Mouse (Mus musculus) kidney, embryonic 16.5 days (tissue): ENCODE data around the gene Tnfrsf1a. TPM values are rescaled to one million over a fixed set of nuclear protein-coding genes. Genes with fewer than 3 reads are reported as not detected.
A peak's percentile ranks its signal among the peaks of the same experiment; 100 is the strongest.
"Not testable (repeated sequence)": the region's sequence is repeated elsewhere in the genome, so short reads cannot be mapped to it uniquely, and the experiment has no call there.

ENCODE experiments used
- ATAC-seq: fragments of 200-750 bp; cut with Nextera tagmentation; 2 replicates; pipeline ENCODE4 v1.8.0; 2017; ENCODE audit warnings: moderate TSS enrichment; ENCODE audit not compliant: low FRiP score, low TSS enrichment
- H3K27ac ChIP-seq: fragments of 300-500 bp; sonication (generic); 2 replicates; pipeline ENCODE4 v1.5.1; 2014; ENCODE audit warnings: low read length
- H3K27me3 ChIP-seq: fragments of 300-500 bp; sonication (generic); 2 replicates; pipeline ENCODE4 v1.6.1; 2014; ENCODE audit warnings: low read length, control low read depth, mixed read lengths; ENCODE audit not compliant: insufficient read depth
- H3K36me3 ChIP-seq: fragments of 300-500 bp; sonication (generic); 2 replicates; pipeline ENCODE4 v1.6.1; 2014; ENCODE audit warnings: low read length, control low read depth, mixed read lengths; ENCODE audit not compliant: insufficient read depth
- H3K4me1 ChIP-seq: fragments of 300-500 bp; sonication (generic); 2 replicates; pipeline ENCODE4 v1.6.1; 2014; ENCODE audit warnings: low read length, control low read depth, mixed read lengths; ENCODE audit not compliant: insufficient read depth
- H3K4me2 ChIP-seq: fragments of 300-500 bp; sonication (generic); replicated peaks from 2 replicates; pipeline ENCODE4 v1.6.1; 2014; ENCODE audit warnings: low read depth, low read length
- H3K4me3 ChIP-seq: fragments of 300-500 bp; sonication (generic); 2 replicates; pipeline ENCODE4 v1.5.1; 2014; ENCODE audit warnings: mild to moderate bottlenecking, low read length
- H3K9ac ChIP-seq: fragments of 300-500 bp; sonication (generic); replicated peaks from 2 replicates; pipeline ENCODE4 v1.6.1; 2014; ENCODE audit warnings: low read length
- H3K9me3 ChIP-seq: fragments of 300-500 bp; sonication (generic); 2 replicates; pipeline ENCODE4 v1.6.1; 2016; ENCODE audit warnings: low read length, control low read depth
- WGBS: fragments of 180-500 bp; shearing (Covaris S2); extraction: QIAGEN DNeasy Blood & Tissue Kit; methylation state at CpG from one replicate; pipeline ENCODE4 v1.1.7; 2014; 5-methylcytosine and 5-hydroxymethylcytosine counted together
- polyA plus RNA-seq: library from polyadenylated mRNA; unstranded; fragments of >200 nt; fragmentation: Nextera tagmentation; extraction: Ambion mirVana; gene quantifications from 2 replicates; pipeline ENCODE4 v1.2.1, GENCODE M21; 2015

The Tnfrsf1a gene
- polyA plus RNA-seq = 91.0 and 93.2 TPM in 2 replicates

GRCm38 (mm10) chr6:125348721-125349574 lies at the start of gene Tnfrsf1a:
Tnfrsf1a (plus strand) TSS chr6:125349362.
- Histone ChIP-seq H3K4me1 (peaks cover 57% of the 10 kb centered on the region), H3K4me2 (peak within 1 kb of the TSS; percentile 70), H3K4me3 (peak within 1 kb of the TSS; percentile 83), H3K9ac (peak within 1 kb of the TSS; percentile 92), H3K27ac (peak within 1 kb of the TSS; percentile 90), H3K9me3 (no peaks in the 10 kb centered on the region), H3K27me3 (no peaks in the 10 kb centered on the region), H3K36me3 (no peaks in the 10 kb centered on the region)
- 10% methylated on average over 22 of the region's 22 CpGs for WGBS
- no peak; the same call in 1 of the 2 replicates for ATAC-seq

- no peak overlapping the region for H3K4me3 ChIP-seq
- H3K4me1 ChIP-seq = peaks cover 10% of the 10 kb centered on the region
- H3K9ac ChIP-seq = no peak overlapping the region
- no peaks in the 10 kb centered on the region for H3K9me3 ChIP-seq
- no peaks in the 10 kb centered on the region for H3K27me3 ChIP-seq
- H3K27ac ChIP-seq = no peak overlapping the region
- 80% methylated on average over 1 of the region's 1 CpGs for WGBS
- H3K4me2 ChIP-seq = no peak overlapping the region
- no peak for ATAC-seq
- peaks cover 1% of the 10 kb centered on the region; the same call in 1 of the 2 replicates for H3K36me3 ChIP-seq
These were observed 48.2 kb upstream of the Tnfrsf1a start for GRCm38 (mm10) chr6:125300982-125301381.

- Histone ChIP-seq H3K4me2 (no peak overlapping the region), H3K9me3 (no peaks in the 10 kb centered on the region), H3K4me3 (no peak overlapping the region), H3K4me1 (peaks cover 10% of the 10 kb centered on the region), H3K27me3 (no peaks in the 10 kb centered on the region), H3K9ac (no peak overlapping the region), H3K36me3 (peaks cover 15% of the 10 kb centered on the region), H3K27ac (peak overlapping the region; percentile 50; the same call in 1 of the 2 replicates)
- WGBS = 71% methylated on average over 24 of the region's 24 CpGs
- no peak for ATAC-seq
These were observed 46.8 kb upstream of the Tnfrsf1a start for GRCm38 (mm10) chr6:125302231-125302982.

GRCm38 (mm10) chr6:125303242-125303641 lies 45.9 kb upstream of the Tnfrsf1a start:
- 48% methylated on average over 4 of the region's 4 CpGs for WGBS
- Histone ChIP-seq H3K36me3 (peaks cover 18% of the 10 kb centered on the region), H3K27me3 (no peaks in the 10 kb centered on the region), H3K27ac (0 out of 2 replicates have a peak overlapping the region, but pooled peaks have one; percentile 12), H3K4me2 (no peak overlapping the region), H3K4me1 (peaks cover 10% of the 10 kb centered on the region), H3K4me3 (no peak overlapping the region), H3K9me3 (no peaks in the 10 kb centered on the region), H3K9ac (no peak overlapping the region)
- ATAC-seq = peak; percentile 60; the same call in 1 of the 2 replicates

GRCm38 (mm10) chr6:125304408-125304807 lies 44.8 kb upstream of the Tnfrsf1a start:
- not testable (repeated sequence) for H3K9ac ChIP-seq, ATAC-seq, H3K4me2 ChIP-seq, H3K9me3 ChIP-seq, H3K4me3 ChIP-seq, H3K27ac ChIP-seq, H3K27me3 ChIP-seq
- peaks cover 16% of the 10 kb centered on the region for H3K4me1 ChIP-seq
- WGBS = 92% methylated on average over 7 of the region's 7 CpGs
- peaks cover 23% of the 10 kb centered on the region for H3K36me3 ChIP-seq

- ATAC-seq = no peak
- Histone ChIP-seq H3K4me2 (no peak overlapping the region), H3K36me3 (peaks cover 24% of the 10 kb centered on the region), H3K27ac (no peak overlapping the region), H3K9ac (no peak overlapping the region), H3K4me1 (peaks cover 17% of the 10 kb centered on the region), H3K4me3 (no peak overlapping the region), H3K27me3 (no peaks in the 10 kb centered on the region), H3K9me3 (no peaks in the 10 kb centered on the region)
- WGBS = 84% methylated on average over 6 of the region's 6 CpGs
These were observed 43.7 kb upstream of the Tnfrsf1a start for GRCm38 (mm10) chr6:125305465-125305864.

GRCm38 (mm10) chr6:125307091-125307490 lies 42.1 kb upstream of the Tnfrsf1a start:
- WGBS = 93% methylated on average over 5 of the region's 5 CpGs
- peaks cover 33% of the 10 kb centered on the region for H3K36me3 ChIP-seq
- no peak for ATAC-seq

GRCm38 (mm10) chr6:125308921-125309320 lies 40.2 kb upstream of the Tnfrsf1a start:
- Histone ChIP-seq H3K27me3 (no peaks in the 10 kb centered on the region), H3K36me3 (peaks cover 33% of the 10 kb centered on the region), H3K4me3 (no peak overlapping the region), H3K9me3 (no peaks in the 10 kb centered on the region), H3K9ac (no peak overlapping the region), H3K4me2 (no peak overlapping the region), H3K4me1 (peaks cover 28% of the 10 kb centered on the region), H3K27ac (no peak overlapping the region)
- no peak for ATAC-seq
- WGBS = 23% methylated on average over 13 of the region's 13 CpGs

More at GRCm38 (mm10) chr6:125307091-125307490, 42.1 kb upstream of the Tnfrsf1a start:
- H3K27me3 ChIP-seq = no peaks in the 10 kb centered on the region
- H3K27ac ChIP-seq = no peak overlapping the region
- H3K9me3 ChIP-seq = no peaks in the 10 kb centered on the region
- H3K4me2 ChIP-seq = no peak overlapping the region
- H3K9ac ChIP-seq = no peak overlapping the region
- H3K4me1 ChIP-seq = peaks cover 26% of the 10 kb centered on the region
- H3K4me3 ChIP-seq = no peak overlapping the region

- 45% methylated on average over 5 of the region's 5 CpGs for WGBS
- Histone ChIP-seq H3K9me3 (no peaks in the 10 kb centered on the region), H3K36me3 (peaks cover 33% of the 10 kb centered on the region)
These were observed 39.8 kb upstream of the Tnfrsf1a start for GRCm38 (mm10) chr6:125309406-125309805.

More at GRCm38 (mm10) chr6:125309406-125309805, 39.8 kb upstream of the Tnfrsf1a start:
- no peaks in the 10 kb centered on the region for H3K27me3 ChIP-seq
- no peak overlapping the region for H3K27ac ChIP-seq
- ATAC-seq = no peak
- H3K4me3 ChIP-seq = no peak overlapping the region
- no peak overlapping the region for H3K9ac ChIP-seq
- H3K4me1 ChIP-seq = peaks cover 33% of the 10 kb centered on the region
- no peak overlapping the region for H3K4me2 ChIP-seq
